20 mouse cellular contexts compared by ENCODE assay signal in genomic region chr10:39023618-39024256, GRCm38 (mm10). TPM values are rescaled to one million over a fixed set of nuclear protein-coding genes. Genes with fewer than 3 reads are reported as not detected.
A peak's percentile ranks its signal among the peaks of the same experiment; 100 is the strongest.
DNase-seq lines count a peak whose midpoint lies in the region; ATAC-seq lines count a peak whose summit lies in the region.
"Had no signal": no experiment of that assay in that cellular context is flagged by ENCODE, and none has a peak within 500 bp of the region (broad histone marks: within the 10 kb centered on the region; RNA-seq: fewer than 3 reads in every experiment).

No protein-coding gene starts in this region.

- no peaks in the 10 kb centered on the region for H3K9me3 ChIP-seq in midbrain, embryonic 11.5 days (ENCODE audit: control insufficient read depth, low read length)
- H3K9me3 ChIP-seq in midbrain, embryonic 14.5 days (ENCODE audit: control insufficient read depth, low read length), result no peaks in the 10 kb centered on the region
- H3K9me3 ChIP-seq in hindbrain, embryonic 14.5 days (ENCODE audit: control insufficient read depth, low read length), result no peaks in the 10 kb centered on the region
- H3K9me3 ChIP-seq: embryonic facial prominence, embryonic 15.5 days; forebrain, embryonic 12.5 days; liver, embryonic 12.5 days had no signal

- peak; percentile 73 for DNase-seq in midbrain, embryonic 11.5 days (ENCODE audit: low spot score, missing footprints)
- no peak for DNase-seq in midbrain, embryonic 14.5 days
- peak; percentile 34 for DNase-seq in T-cell, adult 2 months (ENCODE audit: low spot score)
- DNase-seq in thymus, postnatal 14 days, result peak; percentile 31
- no peak for DNase-seq in cerebellum, postnatal 14 days
- DNase-seq in hindbrain, embryonic 14.5 days (ENCODE audit: low spot score), result no peak
- DNase-seq in cerebellum, postnatal 4 days (ENCODE audit: low spot score in 2 of 2), result no peak
- DNase-seq: adrenal gland, postnatal 10 days; cerebellum, adult 9-11 months; gastrocnemius, adult 2 months; heart, adult 18-20 months; heart, postnatal 36 days; kidney, adult 2 months; kidney, postnatal 25 days; lung, adult 2 months; right cerebral cortex, postnatal 4 days had no signal

- no peak for ATAC-seq in midbrain, embryonic 11.5 days (ENCODE audit: low FRiP score)
- no peak; the same call in 1 of the 2 replicates for ATAC-seq in midbrain, embryonic 14.5 days (ENCODE audit: low FRiP score, low TSS enrichment)
- ATAC-seq in inflammation-experienced regulatory T-cells, adult 6 months, result peak; percentile 89
- ATAC-seq in hindbrain, embryonic 14.5 days (ENCODE audit: low FRiP score), result no peak
- ATAC-seq: liver, embryonic 12.5 days had no signal

- H3K4me2 ChIP-seq in midbrain, embryonic 11.5 days, result no peak overlapping the region
- H3K4me2 ChIP-seq in midbrain, embryonic 14.5 days (ENCODE audit: low read length), result no peak overlapping the region
- no peak overlapping the region for H3K4me2 ChIP-seq in hindbrain, embryonic 14.5 days (replicated peaks)
- H3K4me2 ChIP-seq: embryonic facial prominence, embryonic 15.5 days; forebrain, embryonic 12.5 days; liver, embryonic 12.5 days had no signal

- H3K27ac ChIP-seq in midbrain, embryonic 11.5 days (ENCODE audit: low read depth, low read length), result no peak overlapping the region
- H3K27ac ChIP-seq in midbrain, embryonic 14.5 days (replicated peaks; ENCODE audit: low read depth, low read length), result no peak overlapping the region
- H3K27ac ChIP-seq in hindbrain, embryonic 14.5 days, result no peak overlapping the region
- H3K27ac ChIP-seq: embryonic facial prominence, embryonic 15.5 days; forebrain, embryonic 12.5 days; gastrocnemius, adult 2 months; liver, embryonic 12.5 days had no signal

- no peak overlapping the region for H3K9ac ChIP-seq in midbrain, embryonic 11.5 days (ENCODE audit: low read length)
- no peak overlapping the region for H3K9ac ChIP-seq in midbrain, embryonic 14.5 days (replicated peaks; ENCODE audit: low read length)
- no peak overlapping the region for H3K9ac ChIP-seq in hindbrain, embryonic 14.5 days
- H3K9ac ChIP-seq: embryonic facial prominence, embryonic 15.5 days; forebrain, embryonic 12.5 days; liver, embryonic 12.5 days had no signal

- 87% methylated on average over 5 of the region's 5 CpGs for WGBS in midbrain, embryonic 11.5 days
- 72% methylated on average over 5 of the region's 5 CpGs for WGBS in midbrain, embryonic 14.5 days
- WGBS in hindbrain, embryonic 14.5 days, result 72% methylated on average over 5 of the region's 5 CpGs

- no peak overlapping the region for H3K4me3 ChIP-seq in midbrain, embryonic 11.5 days (ENCODE audit: low read depth, low read length)
- H3K4me3 ChIP-seq in midbrain, embryonic 14.5 days (replicated peaks; ENCODE audit: low read depth, low read length), result no peak overlapping the region
- H3K4me3 ChIP-seq in hindbrain, embryonic 14.5 days (replicated peaks; ENCODE audit: low read length), result no peak overlapping the region
- H3K4me3 ChIP-seq: embryonic facial prominence, embryonic 15.5 days; forebrain, embryonic 12.5 days; gastrocnemius, adult 2 months; liver, embryonic 12.5 days had no signal

- H3K36me3 ChIP-seq in midbrain, embryonic 11.5 days (ENCODE audit: control insufficient read depth, insufficient read depth, low read length), result no peaks in the 10 kb centered on the region
- H3K36me3 ChIP-seq in midbrain, embryonic 14.5 days (ENCODE audit: control insufficient read depth, insufficient read depth, low read length), result no peaks in the 10 kb centered on the region
- no peaks in the 10 kb centered on the region for H3K36me3 ChIP-seq in hindbrain, embryonic 14.5 days (replicated peaks; ENCODE audit: control insufficient read depth, insufficient read depth)
- H3K36me3 ChIP-seq: forebrain, embryonic 12.5 days; liver, embryonic 12.5 days had no signal

- H3K4me1 ChIP-seq in midbrain, embryonic 11.5 days (ENCODE audit: control insufficient read depth, insufficient read depth, low read length), result peaks cover 7% of the 10 kb centered on the region
- peaks cover 10% of the 10 kb centered on the region for H3K4me1 ChIP-seq in midbrain, embryonic 14.5 days (ENCODE audit: control insufficient read depth, insufficient read depth, low read length)
- H3K4me1 ChIP-seq in hindbrain, embryonic 14.5 days (replicated peaks; ENCODE audit: control insufficient read depth, insufficient read depth, low read length), result 0 out of 2 replicates have a peak, but pooled peaks cover 4% of the 10 kb centered on the region
- H3K4me1 ChIP-seq: embryonic facial prominence, embryonic 15.5 days; liver, embryonic 12.5 days had no signal

- no peaks in the 10 kb centered on the region for H3K27me3 ChIP-seq in midbrain, embryonic 11.5 days (ENCODE audit: control insufficient read depth, insufficient read depth, low read length)
- H3K27me3 ChIP-seq in midbrain, embryonic 14.5 days (ENCODE audit: control insufficient read depth, insufficient read depth, low read length), result no peaks in the 10 kb centered on the region
- no peaks in the 10 kb centered on the region for H3K27me3 ChIP-seq in hindbrain, embryonic 14.5 days (ENCODE audit: control insufficient read depth, insufficient read depth, low read length)
- H3K27me3 ChIP-seq: embryonic facial prominence, embryonic 15.5 days; forebrain, embryonic 12.5 days; liver, embryonic 12.5 days had no signal

RNA-seq across cellular contexts. Expression of gene Lama4, which starts 58.4 kb away (rescaled TPM):
- 14.8 and 17.1 TPM in 2 replicates for polyA plus RNA-seq in midbrain, embryonic 11.5 days (2014; fragmentation: Nextera tagmentation; extraction: Ambion mirVana)
- 7.3 and 18.9 TPM in 2 replicates for polyA plus RNA-seq in midbrain, embryonic 14.5 days (2014; fragmentation: Nextera tagmentation; extraction: Ambion mirVana)
- not detected for polyA plus RNA-seq in inflammation-experienced regulatory T-cells, adult 6 months (2017; shearing (Covaris generic))
- 20.6 and 21.6 TPM in 2 replicates for polyA plus RNA-seq in hindbrain, embryonic 14.5 days (2014; fragmentation: Nextera tagmentation; extraction: Ambion mirVana)

Comparison
In these comparisons a context has a peak if more than half of its experiments do, and no peak if none do; other contexts are left out.
1. DNase-seq: peak in midbrain, embryonic 11.5 days (single experiment), T-cell, adult 2 months (single experiment) and thymus, postnatal 14 days (single experiment); none in midbrain, embryonic 14.5 days (single experiment), cerebellum, postnatal 14 days (0 of 2), hindbrain, embryonic 14.5 days (single experiment) and cerebellum, postnatal 4 days (0 of 2).